Mouse (Mus musculus): Measurements from ENCODE around the gene Tspan18. TPM values are rescaled to one million over a fixed set of nuclear protein-coding genes. Genes with fewer than 3 reads are reported as not detected.
A peak's percentile ranks its signal among the peaks of the same experiment; 100 is the strongest.

The Tspan18 gene
- total and polyA plus RNA-seq, 3 experiments: 0.38 TPM; not detected in 2

GRCm38 (mm10) chr2:93212865-93213264 is 121.4 kb downstream of the Tspan18 start:
- H3K4me1 ChIP-seq (ENCODE audit: control insufficient read depth in 1 of 2, insufficient read depth in 2 of 2): peaks cover 36 to 44% of the 10 kb centered on the region in 2 experiments
- H3K9me3 ChIP-seq (replicated peaks; ENCODE audit: low read length): peaks cover 18% of the 10 kb centered on the region
- H3K27me3 ChIP-seq (replicated peaks): peaks cover 29% of the 10 kb centered on the region
- H3K4me2 ChIP-seq (ENCODE audit: insufficient read depth, low read depth, poor library complexity, severe bottlenecking): no peak overlapping the region
- dilution Hi-C loops (cut with MboI; ENCODE audit: extremely low pct_ligation_motif_present, extremely low pct_unique_long_range_greater_than_20kb, low sequenced_read_pairs) (no loop called here), in situ Hi-C loops (cut with MboI; ENCODE audit: low pct_ligation_motif_present, low pct_unique_long_range_greater_than_20kb, low sequenced_read_pairs) (loop anchor here (5.0 to 25.0 kb wide), 2 partner anchors 254 to 549 kb away; no protein-coding TSS in a partner anchor)
- H3K79me2 ChIP-seq (replicated peaks; ENCODE audit: control insufficient read depth, extremely low read depth, insufficient read depth, poor library complexity, severe bottlenecking): no peaks in the 10 kb centered on the region
- no peak overlapping the region for H3K9ac ChIP-seq (ENCODE audit: insufficient read depth, low read depth)
- H3K4me3 ChIP-seq (replicated peaks in 1 of 3; ENCODE audit: low read depth in 2 of 3, low read length in 2 of 3, poor library complexity in 1 of 3): no peak overlapping the region
- no peak for DNase-seq (ENCODE audit: extremely low read depth)
- H3K36me3 ChIP-seq (replicated peaks in 1 of 2; ENCODE audit: control insufficient read depth in 1 of 2, insufficient read depth in 1 of 2, low read length in 1 of 2): no peaks in the 10 kb centered on the region
- no peak overlapping the region for H3K27ac ChIP-seq (ENCODE audit: insufficient read depth, low read depth)
- TF ChIP-seq JUND (conservative IDR thresholded peaks at IDR 0.05; ENCODE audit: low read depth, low read length) (no peak), JUN (IDR thresholded peaks at IDR 0.05; ENCODE audit: insufficient read depth, low read depth, low read length) (no peak), MAZ (IDR thresholded peaks at IDR 0.05; ENCODE audit: low read depth, low read length) (no peak), USF2 (conservative IDR thresholded peaks at IDR 0.05; ENCODE audit: low read depth, low read length) (no peak), RCOR1 (conservative IDR thresholded peaks at IDR 0.05; ENCODE audit: low read depth, low read length) (no peak), USF1 (IDR thresholded peaks at IDR 0.05; ENCODE audit: low read depth, low read length) (no peak), UBTF (IDR thresholded peaks at IDR 0.05; ENCODE audit: low read depth, low read length) (no peak), POLR2AphosphoS2 (IDR thresholded peaks at IDR 0.05; ENCODE audit: low read depth, low read length) (no peak), SMC3 (IDR thresholded peaks at IDR 0.05; ENCODE audit: low read depth, low read length) (no peak), ZMIZ1 (IDR thresholded peaks at IDR 0.05; ENCODE audit: low read depth, low read length) (no peak), CHD2 (IDR thresholded peaks at IDR 0.05; ENCODE audit: low read length) (no peak), PAX5 (IDR thresholded peaks at IDR 0.05; ENCODE audit: low read length) (no peak), MEF2A (IDR thresholded peaks at IDR 0.05; ENCODE audit: borderline replicate concordance, low read depth, low read length) (no peak), ZC3H11A (IDR thresholded peaks at IDR 0.05; ENCODE audit: low read depth, low read length) (no peak)

- Histone ChIP-seq H3K9ac (ENCODE audit: insufficient read depth, low read depth) (no peak overlapping the region), H3K36me3 (replicated peaks in 1 of 2; ENCODE audit: control insufficient read depth in 1 of 2, insufficient read depth in 1 of 2, low read length in 1 of 2) (no peaks in the 10 kb centered on the region), H3K9me3 (replicated peaks; ENCODE audit: low read length) (peaks cover 18% of the 10 kb centered on the region), H3K27ac (ENCODE audit: insufficient read depth, low read depth) (no peak overlapping the region), H3K27me3 (replicated peaks) (peaks cover 33% of the 10 kb centered on the region), H3K4me3 (replicated peaks in 1 of 3; ENCODE audit: low read depth in 2 of 3, low read length in 2 of 3, poor library complexity in 1 of 3) (no peak overlapping the region), H3K4me1 (ENCODE audit: control insufficient read depth in 1 of 2, insufficient read depth in 2 of 2) (peaks cover 31 to 39% of the 10 kb centered on the region in 2 experiments), H3K79me2 (replicated peaks; ENCODE audit: control insufficient read depth, extremely low read depth, insufficient read depth, poor library complexity, severe bottlenecking) (no peaks in the 10 kb centered on the region), H3K4me2 (ENCODE audit: insufficient read depth, low read depth, poor library complexity, severe bottlenecking) (no peak overlapping the region)
- dilution Hi-C loops (cut with MboI; ENCODE audit: extremely low pct_ligation_motif_present, extremely low pct_unique_long_range_greater_than_20kb, low sequenced_read_pairs) (no loop called here), in situ Hi-C loops (cut with MboI; ENCODE audit: low pct_ligation_motif_present, low pct_unique_long_range_greater_than_20kb, low sequenced_read_pairs) (loop anchor here (5.0 to 25.0 kb wide), 2 partner anchors 255 to 550 kb away; no protein-coding TSS in a partner anchor)
- peak; percentile 42 for TF ChIP-seq SMC3 (IDR thresholded peaks at IDR 0.05; ENCODE audit: low read depth, low read length)
- TF ChIP-seq BHLHE40 (IDR thresholded peaks at IDR 0.05; ENCODE audit: low read depth, low read length): no peak
- TF ChIP-seq TCF12 (IDR thresholded peaks at IDR 0.05; ENCODE audit: low read depth, low read length): no peak
- peak; percentile 66 for TF ChIP-seq RAD21 (IDR thresholded peaks at IDR 0.05; ENCODE audit: low read depth, low read length)
- no peak for TF ChIP-seq MEF2A (IDR thresholded peaks at IDR 0.05; ENCODE audit: borderline replicate concordance, low read depth, low read length)
- TF ChIP-seq SIN3A (IDR thresholded peaks at IDR 0.05; ENCODE audit: low read length): no peak
- no peak for TF ChIP-seq ZKSCAN1 (IDR thresholded peaks at IDR 0.05; ENCODE audit: borderline replicate concordance, low read depth, low read length)
- TF ChIP-seq JUN (IDR thresholded peaks at IDR 0.05; ENCODE audit: insufficient read depth, low read depth, low read length): no peak
- no peak for TF ChIP-seq ZC3H11A (IDR thresholded peaks at IDR 0.05; ENCODE audit: low read depth, low read length)
- no peak for TF ChIP-seq MXI1 (IDR thresholded peaks at IDR 0.05; ENCODE audit: low read depth, low read length)
- TF ChIP-seq ZNF384 (IDR thresholded peaks at IDR 0.05; ENCODE audit: low read depth, low read length): no peak
- no peak for TF ChIP-seq POLR2AphosphoS2 (IDR thresholded peaks at IDR 0.05; ENCODE audit: low read depth, low read length)
- no peak for TF ChIP-seq TBP (conservative IDR thresholded peaks at IDR 0.05; ENCODE audit: low read depth, low read length)
- TF ChIP-seq USF1 (IDR thresholded peaks at IDR 0.05; ENCODE audit: low read depth, low read length): no peak
- no peak for TF ChIP-seq ZMIZ1 (IDR thresholded peaks at IDR 0.05; ENCODE audit: low read depth, low read length)
- TF ChIP-seq ELF1 (IDR thresholded peaks at IDR 0.05; ENCODE audit: low read depth, low read length): no peak
- TF ChIP-seq CTCF (conservative IDR thresholded peaks at IDR 0.05 in 1 of 2, IDR thresholded peaks at IDR 0.05 in 1 of 2; ENCODE audit: low read depth in 2 of 2, low read length in 2 of 2): peak in 1 of 2 experiments; percentile 65; a peak in 2 of 4 replicates
- DNase-seq (ENCODE audit: extremely low read depth): no peak
Observed at GRCm38 (mm10) chr2:93212386-93212785, 121.9 kb downstream of the Tspan18 start.

Measured in CH12.LX (cell line).